Mouse (Mus musculus) ZHBTc4 (cell line): ENCODE data around the gene Socs1.
A peak's percentile ranks its signal among the peaks of the same experiment; 100 is the strongest.

Experiments used
- DNase-seq: peaks from one replicate; pipeline ENCODE4 v3.0.0-alpha.2; 2011; ENCODE audit warnings: low read depth, low spot score

The Socs1 gene

DNA sequence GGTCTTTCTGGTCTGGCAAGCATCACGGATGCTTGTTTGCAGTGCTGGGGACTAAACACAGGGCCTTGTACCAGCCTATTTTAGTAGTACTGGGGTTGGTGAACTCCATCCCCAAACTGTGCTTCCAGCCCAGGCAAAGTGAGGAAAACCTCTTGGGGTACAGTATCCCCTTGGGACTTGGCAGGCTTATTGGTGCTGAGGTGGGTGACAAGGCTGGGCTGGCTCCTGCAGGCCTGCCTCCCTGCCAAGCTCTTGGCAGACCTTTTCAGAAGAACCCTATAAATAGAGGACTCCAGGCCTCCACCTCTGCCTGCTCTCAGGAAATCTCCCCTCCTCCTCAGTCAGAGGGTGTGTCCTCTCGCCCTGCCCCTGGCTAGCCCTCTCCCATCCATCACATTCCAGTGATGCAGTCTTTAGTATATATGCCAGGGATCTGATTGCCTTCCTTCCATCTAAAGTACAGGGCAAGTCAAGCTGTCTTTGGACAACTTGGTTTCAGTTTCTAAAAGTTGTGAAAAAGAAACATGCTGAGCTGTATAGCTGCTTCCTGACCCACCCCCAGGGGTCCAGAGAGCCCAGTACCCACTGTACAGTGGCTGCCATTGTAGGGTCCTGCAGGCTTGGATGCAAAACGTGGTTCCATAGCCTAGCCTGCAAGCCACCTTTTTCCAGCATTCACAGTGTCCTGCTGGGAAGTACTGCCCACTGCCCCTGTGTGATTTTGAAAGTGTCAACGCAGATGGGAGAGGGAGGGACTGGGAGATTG lies 1.6 kb upstream of the Socs1 start:
- DNase-seq: no peak

DNA sequence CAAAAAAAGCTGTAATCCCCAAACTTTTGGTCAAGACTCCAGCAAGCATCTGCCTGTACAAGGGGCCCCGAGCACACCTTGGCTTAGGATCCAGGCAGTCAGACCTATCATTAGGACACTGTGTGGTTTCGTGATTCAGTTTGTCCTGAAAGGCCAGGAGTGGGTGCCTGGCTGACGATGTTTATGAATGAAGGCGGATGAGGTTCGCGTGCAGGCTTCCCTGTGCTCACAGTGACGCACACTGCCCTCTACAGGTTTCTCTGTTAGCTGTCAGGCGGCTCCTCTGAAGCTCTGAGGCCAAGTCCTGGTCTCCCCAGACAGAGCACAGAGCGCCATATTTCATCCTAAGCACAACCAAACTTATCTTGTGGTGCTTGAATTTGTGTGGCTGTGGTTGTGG lies 952 bp upstream of the Socs1 start:
- DNase-seq: peak; percentile 92

DNA sequence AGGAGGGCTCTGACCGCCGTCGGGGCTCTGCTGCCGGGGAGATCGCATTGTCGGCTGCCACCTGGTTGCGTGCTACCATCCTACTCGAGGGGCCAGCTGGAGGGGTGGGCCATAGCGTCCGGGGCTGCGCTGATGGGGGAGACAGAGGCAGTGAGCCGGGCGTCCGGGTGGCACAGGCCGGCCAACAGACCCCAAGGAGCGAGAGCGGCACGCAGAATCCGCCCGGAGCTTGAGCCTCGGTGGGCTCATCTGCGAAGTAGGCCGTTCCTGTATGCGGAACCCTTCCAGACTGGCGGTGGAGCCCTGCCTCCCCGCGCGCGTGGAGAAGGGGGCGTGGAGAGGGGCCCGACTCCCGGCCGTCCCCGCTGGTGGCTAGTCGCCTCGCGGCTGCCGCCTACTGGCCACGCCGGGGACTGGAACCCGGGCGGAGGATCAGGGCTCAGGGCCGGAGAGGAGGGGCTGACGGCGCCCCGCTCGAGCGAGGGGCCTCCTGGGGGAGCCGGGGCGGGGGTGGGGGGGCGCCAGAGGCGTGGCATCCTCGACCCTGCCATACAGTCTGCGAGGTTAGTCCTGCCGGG lies 454 bp downstream of the Socs1 start:
- DNase-seq: peak; percentile 94

DNA sequence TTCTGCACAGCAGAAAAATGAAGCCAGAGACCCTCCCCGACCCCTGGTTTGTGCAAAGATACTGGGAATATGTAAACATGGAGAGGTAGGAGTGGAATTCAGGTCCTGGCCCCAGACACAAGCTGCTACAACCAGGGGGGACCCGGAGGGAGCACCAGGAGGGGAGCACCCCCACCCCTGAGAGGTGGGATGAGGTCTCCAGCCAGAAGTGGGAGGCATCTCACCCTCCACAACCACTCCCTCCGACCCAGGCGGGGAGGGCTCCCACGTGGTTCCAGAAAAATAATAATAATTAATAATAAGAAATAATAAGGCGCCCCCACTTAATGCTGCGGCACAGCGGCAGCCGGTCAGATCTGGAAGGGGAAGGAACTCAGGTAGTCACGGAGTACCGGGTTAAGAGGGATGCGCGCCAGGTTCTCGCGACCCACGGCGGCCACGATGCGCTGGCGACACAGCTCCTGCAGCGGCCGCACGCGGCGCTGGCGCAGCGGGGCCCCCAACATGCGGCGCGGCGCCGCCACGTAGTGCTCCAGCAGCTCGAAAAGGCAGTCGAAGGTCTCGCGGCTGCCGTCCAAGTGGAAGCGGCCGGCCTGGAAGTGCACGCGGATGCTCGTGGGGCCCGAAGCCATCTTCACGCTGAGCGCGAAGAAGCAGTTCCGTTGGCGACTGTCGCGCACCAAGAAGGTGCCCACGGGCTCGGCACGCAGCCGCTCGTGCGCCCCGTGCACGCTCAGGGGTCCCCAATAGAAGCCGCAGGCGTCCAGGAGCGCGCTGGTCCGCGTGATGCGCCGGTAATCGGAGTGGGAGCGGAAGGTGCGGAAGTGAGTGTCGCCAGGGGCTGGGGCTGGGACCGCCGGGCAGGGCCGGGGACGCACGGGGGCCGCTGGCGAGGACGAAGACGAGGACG lies 1.2 kb downstream of the Socs1 start:
- peak; percentile 58 for DNase-seq

DNA sequence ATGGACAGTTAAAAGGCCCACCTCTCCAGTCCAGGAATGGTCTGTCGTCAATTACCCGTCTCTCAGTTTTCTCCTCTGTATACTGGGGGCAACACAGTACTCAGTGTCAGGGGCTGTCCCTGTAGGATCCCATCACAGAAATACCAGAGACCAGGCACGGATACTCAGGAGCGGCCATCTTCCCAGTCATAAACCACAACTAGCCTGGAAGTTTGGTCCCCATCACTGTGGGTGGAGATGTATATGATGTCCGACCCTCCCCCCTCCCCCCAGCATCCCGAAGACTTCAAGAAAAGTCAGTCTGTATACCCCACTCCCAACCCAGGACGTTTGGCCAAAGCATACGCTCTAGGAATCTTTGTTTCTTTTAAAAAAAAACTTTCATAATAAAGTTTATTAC lies 1.9 kb downstream of the Socs1 start:
- no peak for DNase-seq

DNA sequence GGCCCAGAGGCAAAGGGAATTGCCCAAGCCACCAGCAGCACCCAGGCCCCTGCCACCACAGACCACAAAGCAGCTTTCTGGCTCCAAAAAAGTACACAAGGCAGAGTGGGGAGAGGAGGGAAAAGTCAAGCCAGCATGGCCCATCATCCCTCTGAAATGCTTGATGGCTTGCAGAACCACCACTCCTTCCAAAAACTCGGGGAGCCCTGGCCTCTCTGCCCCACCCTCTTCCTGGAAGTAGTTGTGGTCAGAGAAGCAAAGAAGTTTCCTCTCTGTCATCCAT lies 2.2 kb downstream of the Socs1 start:
- no peak for DNase-seq

DNA sequence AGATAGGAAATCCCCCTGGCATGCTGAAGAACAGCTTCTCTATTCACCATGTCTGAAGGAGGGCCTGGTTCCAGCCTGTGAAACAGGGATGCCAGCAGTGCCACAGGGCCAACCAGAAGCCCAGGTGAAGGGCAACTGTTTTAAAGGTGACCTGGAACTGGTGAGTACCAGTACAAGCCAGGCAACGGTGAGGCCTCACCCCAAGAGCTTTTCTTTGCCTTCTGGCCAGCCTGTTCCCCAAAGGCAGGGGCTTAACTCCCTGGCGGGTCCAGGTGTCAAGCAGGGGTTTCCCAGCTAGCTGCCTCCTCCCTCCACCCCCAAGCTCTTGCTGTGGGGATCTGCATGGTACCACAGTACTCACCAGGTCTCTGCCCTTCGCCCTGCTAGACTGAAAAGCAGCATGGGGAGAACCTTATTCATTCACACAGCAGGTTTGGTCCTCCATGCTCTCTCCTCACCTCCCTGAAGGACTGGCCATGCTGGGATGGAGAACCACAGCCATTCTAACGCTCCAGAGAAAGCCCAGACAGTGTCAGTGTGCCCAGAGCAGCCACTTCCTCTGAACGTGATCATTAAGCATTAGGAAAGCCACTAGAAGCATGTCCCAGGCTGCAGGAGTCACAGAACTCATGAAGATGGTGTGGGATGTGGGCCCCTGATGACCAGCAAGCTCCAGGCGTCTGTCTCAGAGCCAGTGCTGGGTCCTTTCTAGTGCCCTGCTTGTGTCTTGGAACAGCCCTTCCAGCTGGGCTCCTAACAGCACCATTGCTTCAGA lies 2.8 kb downstream of the Socs1 start:
- no peak for DNase-seq

DNA sequence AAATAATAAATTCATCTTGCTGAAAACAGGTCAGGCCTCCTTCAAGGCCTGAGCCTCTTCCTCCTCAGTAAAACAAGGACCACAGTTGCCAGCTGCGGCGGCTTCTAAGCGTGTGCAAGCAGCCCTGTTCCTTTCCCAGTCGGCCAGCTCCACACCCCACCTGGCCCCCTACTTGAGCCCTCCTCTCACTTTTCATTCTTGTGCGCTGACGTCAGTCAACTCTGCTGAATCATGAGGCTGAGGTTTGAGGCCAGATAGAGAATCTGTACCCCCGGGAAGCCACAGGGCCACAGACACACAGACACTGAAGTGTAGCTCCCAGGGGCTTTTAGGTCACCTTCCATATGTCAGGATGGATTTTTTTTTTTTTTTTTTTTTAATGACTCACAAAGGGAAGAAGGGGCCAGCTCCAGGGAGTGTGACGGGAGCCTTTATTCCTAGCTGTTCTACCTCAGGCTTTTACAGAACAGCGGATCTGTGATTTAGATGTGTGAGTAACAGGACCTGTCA lies 3.4 kb downstream of the Socs1 start:
- DNase-seq: no peak

DNA sequence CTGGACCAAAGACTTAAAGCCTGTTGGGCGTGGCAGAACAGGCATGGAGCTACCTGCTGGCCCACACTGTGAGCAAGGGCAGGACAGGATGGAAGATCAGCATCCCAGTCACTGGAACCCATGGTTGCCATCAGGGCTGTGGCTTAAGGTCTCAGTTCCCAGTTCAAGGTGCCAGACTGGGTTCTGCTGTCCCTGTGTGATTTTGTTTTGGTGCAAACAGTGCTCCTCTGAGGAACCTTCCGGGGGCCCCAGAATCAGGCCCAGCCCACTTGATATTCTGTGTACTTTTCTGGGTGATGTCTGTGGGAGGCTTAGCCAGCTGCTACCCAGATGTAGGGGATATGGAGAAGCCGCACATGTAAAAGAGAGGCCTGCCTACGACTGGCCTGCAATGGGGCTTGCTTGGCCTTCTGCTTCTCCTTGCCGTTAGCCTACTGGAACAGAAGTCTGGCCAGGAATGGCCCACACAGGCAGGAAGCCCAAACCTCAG lies 4.7 kb downstream of the Socs1 start:
- DNase-seq: no peak

DNA sequence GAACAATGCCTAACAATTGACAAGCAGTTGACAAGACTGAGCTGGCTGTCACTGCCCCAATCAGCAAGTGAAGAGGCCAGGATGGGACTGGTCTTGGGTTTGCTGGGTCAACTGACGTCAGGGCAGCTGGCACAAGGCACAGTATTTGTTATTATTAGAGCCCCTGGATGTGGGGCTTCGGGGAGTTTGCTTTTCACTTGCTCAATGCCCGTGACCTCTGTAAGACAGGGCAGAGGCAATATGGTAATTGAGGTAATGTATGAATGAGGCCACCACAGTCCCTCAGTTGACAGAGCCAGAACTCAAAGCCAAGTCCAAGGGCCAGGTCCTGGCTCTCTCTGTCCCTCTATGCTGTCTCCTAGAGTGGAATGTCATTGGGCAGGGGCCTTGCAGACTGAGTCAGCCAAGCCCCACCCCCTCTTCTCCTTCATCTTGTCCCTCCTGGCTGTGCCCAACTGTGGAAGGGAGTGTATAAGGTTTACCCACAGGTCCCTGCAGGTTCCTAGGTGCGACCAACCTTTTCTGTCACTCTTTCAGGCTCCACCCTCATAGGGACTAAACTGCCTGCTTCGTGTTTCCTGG lies 7.7 kb downstream of the Socs1 start:
- DNase-seq: no peak

DNA sequence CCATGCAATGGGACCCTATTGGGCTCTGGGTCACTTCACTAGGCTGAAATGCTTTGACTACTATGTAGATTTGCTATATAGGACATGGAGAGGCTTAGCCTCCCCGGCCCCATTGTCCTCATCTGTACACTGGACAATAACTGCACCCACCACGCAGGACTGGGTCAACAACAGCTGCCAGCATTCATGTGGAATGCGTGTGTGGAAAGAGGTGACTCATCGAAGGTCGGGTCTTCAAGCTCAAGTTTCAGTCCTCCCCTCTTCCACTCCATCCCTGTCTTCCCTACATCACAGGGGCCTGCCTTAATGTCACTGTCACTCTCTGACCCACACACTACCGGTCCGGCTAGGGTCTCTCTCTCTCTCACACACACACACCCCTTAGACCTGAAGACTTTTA lies 9.0 kb downstream of the Socs1 start:
- DNase-seq: no peak

DNA sequence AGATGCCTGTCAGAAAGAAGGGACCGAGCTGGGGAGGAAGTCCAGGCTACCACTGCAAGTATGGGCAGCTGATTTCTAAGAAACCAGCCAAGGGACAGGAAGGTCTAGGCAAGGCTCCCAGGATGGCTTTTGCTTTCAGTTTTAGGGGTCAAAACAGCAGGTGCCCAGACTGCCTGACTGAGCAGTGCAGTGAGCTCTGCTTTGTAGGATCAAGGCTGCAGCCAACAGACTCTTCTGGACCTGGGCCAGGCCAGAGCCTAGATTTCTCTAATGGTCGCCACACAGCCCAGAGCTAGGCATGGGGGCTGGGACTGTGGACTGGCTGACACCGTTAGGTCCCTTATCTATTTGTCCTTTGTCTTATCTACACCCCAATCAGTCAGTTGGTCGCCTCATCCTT lies 10.6 kb downstream of the Socs1 start:
- no peak for DNase-seq

DNA sequence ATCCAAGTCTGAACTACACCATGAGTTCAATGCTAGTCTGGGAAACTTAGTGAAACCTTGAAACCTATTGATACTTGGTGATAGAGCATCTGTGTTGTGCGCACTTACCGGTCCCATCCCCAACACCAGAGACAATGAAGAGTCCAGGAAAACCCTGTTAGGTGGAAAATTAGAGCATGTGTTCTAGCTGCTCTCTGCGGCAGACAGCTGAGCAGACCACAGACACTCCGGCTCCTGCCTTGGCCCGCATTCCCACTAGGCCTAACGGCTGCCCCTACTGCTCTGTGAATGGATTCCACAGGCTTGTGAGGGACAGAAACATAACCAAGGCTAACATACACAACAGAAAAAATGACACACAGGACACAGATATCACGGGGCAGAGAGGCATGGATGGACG lies 11.8 kb downstream of the Socs1 start:
- no peak for DNase-seq

DNA sequence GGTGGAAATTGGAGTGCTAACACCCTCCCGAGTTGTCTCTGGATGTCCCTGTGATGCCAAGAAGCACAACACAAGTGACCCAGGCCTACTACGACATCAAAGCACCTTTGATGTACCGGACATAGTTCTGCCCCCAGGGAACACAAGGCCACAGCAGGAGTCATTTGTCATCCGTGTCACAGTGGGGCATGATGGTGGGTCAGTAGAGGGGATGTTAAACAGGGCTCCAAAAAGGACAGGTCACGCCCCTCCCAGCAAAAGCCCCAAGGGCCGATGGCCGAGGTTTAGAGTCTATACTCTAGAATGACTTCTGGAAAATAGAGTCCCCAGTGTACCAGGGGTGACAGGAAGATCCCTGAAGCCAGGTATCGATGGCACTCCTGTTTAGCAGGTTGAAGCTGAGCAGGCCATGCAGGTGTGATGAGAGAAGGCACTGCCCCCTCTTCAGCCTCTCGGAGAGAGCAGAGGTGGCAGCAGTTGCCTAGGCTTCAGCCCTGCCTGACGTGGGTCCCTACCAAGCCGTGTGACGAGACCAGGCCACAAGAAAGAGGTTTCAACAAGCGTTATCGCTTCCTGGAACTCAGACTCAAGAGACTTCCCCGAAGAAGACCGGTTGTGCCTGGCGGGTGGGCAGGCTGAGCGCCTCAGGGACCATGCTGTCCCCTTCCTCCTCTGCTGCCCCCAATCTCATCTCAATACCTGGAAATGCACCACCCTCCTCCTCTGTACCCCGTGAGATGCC lies 13.4 kb downstream of the Socs1 start:
- DNase-seq: no peak

DNA sequence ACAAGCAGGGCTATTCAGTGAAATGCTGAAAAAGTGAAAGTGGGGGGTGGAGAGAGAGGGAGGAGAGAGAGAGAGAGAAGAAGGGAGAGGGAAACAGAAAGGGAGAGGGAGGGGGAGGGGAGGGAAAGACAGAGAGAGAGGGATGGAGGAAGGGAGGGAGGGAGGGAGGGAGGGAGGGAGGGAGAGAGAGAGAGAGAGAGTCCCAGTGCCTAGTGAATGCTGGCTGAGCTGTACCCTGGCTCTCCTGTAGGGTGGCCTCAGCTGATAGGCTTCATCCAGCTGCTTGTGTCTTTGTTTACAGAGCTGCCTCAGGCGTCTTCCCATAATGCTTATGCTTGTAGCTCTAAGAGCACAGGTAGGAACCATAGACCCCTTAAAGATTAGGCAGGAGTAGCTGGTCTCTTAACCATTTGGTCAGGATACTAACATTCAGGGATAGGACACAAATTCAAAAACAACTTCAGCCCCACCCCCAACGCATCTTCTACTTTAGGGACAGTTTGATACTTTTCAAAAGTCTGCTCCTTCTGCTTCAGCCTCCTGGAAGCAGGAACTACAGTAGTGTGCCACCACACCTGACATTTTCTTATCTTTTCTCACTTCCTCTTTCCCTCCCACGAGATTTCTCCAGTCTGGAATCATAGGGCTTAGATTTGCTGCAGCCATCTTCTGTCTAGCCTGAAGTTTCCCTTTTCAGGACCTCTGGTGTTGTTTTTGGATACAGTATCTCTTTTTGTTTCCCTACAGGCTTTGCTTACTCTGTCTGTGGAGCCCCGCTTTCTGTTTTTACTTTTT lies 14.6 kb downstream of the Socs1 start:
- peak; percentile 42 for DNase-seq

DNA sequence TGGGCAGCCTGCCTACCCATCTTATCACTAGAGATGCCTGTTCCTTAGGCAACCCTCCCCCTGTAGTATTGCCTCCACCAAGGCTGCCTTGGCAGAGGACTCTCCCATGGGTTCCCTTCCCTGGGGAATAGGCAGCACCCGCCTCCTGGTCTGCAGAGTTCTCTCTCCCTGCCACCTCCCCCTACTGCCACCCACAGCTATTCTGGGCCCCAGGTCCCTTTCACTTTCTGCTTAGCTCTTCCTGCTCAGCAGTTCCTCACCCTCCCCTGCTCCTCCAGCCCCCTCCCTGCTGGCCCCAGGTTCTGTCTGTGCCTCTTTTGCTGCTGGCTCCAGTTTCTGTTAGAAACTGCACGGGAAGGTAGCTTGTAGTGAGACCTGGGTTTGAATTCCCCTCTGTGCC lies 15.7 kb downstream of the Socs1 start:
- no peak for DNase-seq

DNA sequence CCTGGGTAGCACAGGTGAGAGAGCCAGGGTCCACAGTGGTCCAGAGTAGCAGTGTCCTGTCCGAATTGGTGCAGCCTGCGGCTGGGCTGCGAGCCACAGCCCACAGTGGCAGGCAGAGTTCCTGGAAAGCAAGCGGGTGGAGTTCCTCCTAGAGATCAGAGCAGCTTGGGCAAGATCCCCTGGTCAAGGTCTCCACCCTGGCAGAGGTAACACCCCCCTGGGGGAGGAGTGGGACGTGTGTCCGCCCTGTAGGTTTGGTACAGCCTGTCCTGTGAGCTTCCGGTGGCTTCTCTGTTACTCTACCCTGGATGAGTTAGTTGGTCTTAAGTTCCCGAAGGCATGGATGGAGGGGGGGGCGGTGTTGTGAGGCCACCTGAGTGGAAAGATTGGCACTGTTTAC lies 16.5 kb downstream of the Socs1 start:
- DNase-seq: no peak

DNA sequence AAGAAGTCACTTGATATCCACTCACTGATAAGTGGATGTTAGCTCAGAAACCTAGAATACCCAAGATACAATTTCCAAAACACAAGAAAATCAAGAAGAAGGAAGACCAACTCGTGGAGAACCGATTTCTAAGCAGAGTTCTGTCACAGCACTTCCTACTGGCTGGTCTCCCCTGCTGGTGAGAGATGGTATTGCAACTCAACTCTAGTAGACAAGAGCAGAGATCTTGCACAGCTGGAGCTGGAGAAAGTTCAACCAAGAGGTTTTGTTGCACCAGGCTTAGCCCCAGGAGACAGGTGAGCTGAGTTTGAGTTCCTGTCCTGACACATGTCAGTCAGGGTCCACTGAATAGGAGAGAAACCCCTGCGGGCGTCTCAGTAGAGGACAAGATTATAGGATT lies 18.2 kb downstream of the Socs1 start:
- peak; percentile 82 for DNase-seq

DNA sequence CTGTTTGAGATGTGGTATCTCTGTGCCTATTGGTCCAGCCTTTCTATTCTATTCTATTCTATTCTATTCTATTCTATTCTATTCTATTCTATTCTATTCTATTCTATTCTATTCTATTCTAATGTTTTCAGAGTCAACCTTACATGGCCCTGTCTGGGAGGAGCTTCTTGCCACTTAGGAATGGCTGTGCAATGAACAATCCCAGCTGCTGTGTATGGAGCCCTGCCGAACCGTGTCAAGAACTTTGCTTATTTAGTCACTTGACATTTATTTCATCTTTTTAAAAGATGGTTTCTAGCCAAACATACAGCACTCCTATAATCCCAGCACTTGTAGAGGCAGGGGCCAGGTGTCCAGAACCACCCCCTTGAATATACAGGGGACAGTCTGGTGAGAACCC lies 21.0 kb downstream of the Socs1 start:
- DNase-seq: no peak
